Mouse (Mus musculus) stomach, postnatal 0 days (tissue): ENCODE data around the gene Cdc42se1. TPM values are rescaled to one million over a fixed set of nuclear protein-coding genes. Genes with fewer than 3 reads are reported as not detected.
A peak's percentile ranks its signal among the peaks of the same experiment; 100 is the strongest.

Experiments used
- ATAC-seq: fragments of 200-750 bp; cut with Nextera tagmentation; 2 replicates; pipeline ENCODE4 v1.8.0; 2017; ENCODE audit not compliant: low FRiP score, low TSS enrichment
- DNase-seq: peaks from one replicate; pipeline ENCODE4 v3.0.0-alpha.2; 2016; ENCODE audit warnings: low spot score
- H3K27ac ChIP-seq: fragments of 300-500 bp; sonication (generic); replicated peaks from 2 replicates; pipeline ENCODE4 v1.5.1; 2014; ENCODE audit warnings: mild to moderate bottlenecking, control low read depth
- H3K27me3 ChIP-seq: fragments of 300-500 bp; sonication (generic); 2 replicates; pipeline ENCODE4 v1.6.1; 2014; ENCODE audit warnings: low read length; ENCODE audit not compliant: control insufficient read depth, insufficient read depth
- H3K36me3 ChIP-seq: fragments of 300-500 bp; sonication (generic); 2 replicates; pipeline ENCODE4 v1.6.1; 2014; ENCODE audit warnings: low read length, mixed read lengths; ENCODE audit not compliant: control insufficient read depth, insufficient read depth
- H3K4me1 ChIP-seq: fragments of 300-500 bp; sonication (generic); replicated peaks from 2 replicates; pipeline ENCODE4 v1.6.1; 2014; ENCODE audit warnings: antibody characterized with exemption; ENCODE audit not compliant: control insufficient read depth, insufficient read depth
- H3K4me2 ChIP-seq: fragments of 300-500 bp; sonication (generic); replicated peaks from 2 replicates; pipeline ENCODE4 v1.6.1; 2014; ENCODE audit warnings: low read depth, mild to moderate bottlenecking, control low read depth, moderate library complexity
- H3K4me3 ChIP-seq: fragments of 300-500 bp; sonication (generic); 2 replicates; pipeline ENCODE4 v1.5.1; 2014; ENCODE audit warnings: low read depth, low read length, control low read depth
- H3K9ac ChIP-seq: fragments of 300-500 bp; sonication (generic); 2 replicates; pipeline ENCODE4 v1.6.1; 2014; ENCODE audit warnings: mild to moderate bottlenecking, low read length, control low read depth, mixed read lengths
- H3K9me3 ChIP-seq: fragments of 300-500 bp; sonication (generic); 2 replicates; pipeline ENCODE4 v1.6.1; 2016; ENCODE audit warnings: low read length; ENCODE audit not compliant: control insufficient read depth
- CTCF ChIP-seq: IDR thresholded peaks from 2 replicates; pipeline ENCODE4 v1.5.1; 2016; ENCODE audit warnings: antibody characterized with exemption, low read depth, mild to moderate bottlenecking, moderate library complexity
- EP300 ChIP-seq: optimal IDR thresholded peaks from 2 replicates; pipeline ENCODE3; 2016; ENCODE audit warnings: antibody characterized with exemption
- WGBS: fragments of 180-500 bp; shearing (Covaris S2); extraction: QIAGEN DNeasy Blood & Tissue Kit; methylation state at CpG from one replicate; pipeline ENCODE4 v1.1.7; 2014; 5-methylcytosine and 5-hydroxymethylcytosine counted together
- polyA plus RNA-seq: library from polyadenylated mRNA; unstranded; fragments of >200 nt; fragmentation: Nextera tagmentation; extraction: Ambion mirVana; gene quantifications from 2 replicates; pipeline ENCODE4 v1.2.1, GENCODE M21; 2015

Cdc42se1 gene
- polyA plus RNA-seq, 1 experiment from 2014 or later: 88.1 TPM

DNA sequence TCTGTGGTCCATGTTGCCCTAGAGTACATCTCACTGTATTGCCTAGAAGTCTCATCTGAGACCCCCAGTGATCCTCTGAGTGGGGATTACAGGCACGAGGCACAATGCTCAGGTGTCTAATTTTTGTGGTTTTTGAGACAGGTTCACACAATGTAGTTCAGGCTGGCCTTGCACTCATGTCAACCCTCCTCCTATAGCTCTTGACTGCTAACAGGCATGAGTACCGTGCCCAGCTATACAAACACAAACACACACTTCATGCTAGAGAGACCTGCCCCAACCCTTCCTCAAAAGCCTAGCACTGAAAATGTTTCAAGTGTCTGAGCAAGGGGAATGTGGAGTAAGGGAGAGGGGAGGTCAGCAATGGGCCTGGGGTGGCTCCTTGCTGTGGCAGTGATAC, 42.4 kb upstream of the Cdc42se1 start:
- no peak overlapping the region for H3K27ac ChIP-seq
- ATAC-seq (no peak), DNase-seq (no peak)
- no peaks in the 10 kb centered on the region for H3K4me1 ChIP-seq
- TF ChIP-seq CTCF (no peak), EP300 (no peak)
- no peaks in the 10 kb centered on the region for H3K9me3 ChIP-seq
- no peaks in the 10 kb centered on the region for H3K27me3 ChIP-seq
- H3K4me2 ChIP-seq: no peak overlapping the region
- peaks cover 24% of the 10 kb centered on the region for H3K36me3 ChIP-seq
- H3K9ac ChIP-seq: no peak overlapping the region
- no peak overlapping the region for H3K4me3 ChIP-seq
- WGBS: 77% methylated on average over 2 of the region's 2 CpGs

DNA sequence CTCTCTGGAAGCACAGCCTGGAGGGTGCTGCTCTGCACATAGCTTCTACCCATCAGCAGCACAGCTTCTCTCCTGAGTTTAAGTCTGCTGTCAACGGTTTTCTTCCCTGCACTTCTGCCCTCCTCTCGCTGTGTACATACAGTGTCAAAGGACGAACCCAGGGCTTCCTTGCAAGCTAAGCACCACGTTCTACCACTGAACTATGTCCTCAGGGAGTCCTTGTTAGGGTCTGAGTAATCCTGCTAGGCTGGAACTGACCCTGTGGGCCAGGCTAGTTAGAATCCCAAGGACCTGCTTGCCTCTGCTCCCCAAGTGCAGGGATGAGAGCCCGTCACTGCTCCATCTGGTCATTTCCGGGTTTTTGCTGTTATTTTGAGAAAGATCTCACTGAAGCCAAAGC, 41.6 kb upstream of the Cdc42se1 start:
- DNase-seq (no peak), ATAC-seq (no peak)
- no peak overlapping the region for H3K27ac ChIP-seq
- no peak overlapping the region for H3K4me3 ChIP-seq
- peaks cover 24% of the 10 kb centered on the region for H3K36me3 ChIP-seq
- H3K27me3 ChIP-seq: no peaks in the 10 kb centered on the region
- H3K9me3 ChIP-seq: no peaks in the 10 kb centered on the region
- no peak overlapping the region for H3K4me2 ChIP-seq
- H3K9ac ChIP-seq: no peak overlapping the region
- no peaks in the 10 kb centered on the region for H3K4me1 ChIP-seq
- TF ChIP-seq EP300 (no peak), CTCF (no peak)
- 87% methylated on average over 6 of the region's 6 CpGs for WGBS

DNA sequence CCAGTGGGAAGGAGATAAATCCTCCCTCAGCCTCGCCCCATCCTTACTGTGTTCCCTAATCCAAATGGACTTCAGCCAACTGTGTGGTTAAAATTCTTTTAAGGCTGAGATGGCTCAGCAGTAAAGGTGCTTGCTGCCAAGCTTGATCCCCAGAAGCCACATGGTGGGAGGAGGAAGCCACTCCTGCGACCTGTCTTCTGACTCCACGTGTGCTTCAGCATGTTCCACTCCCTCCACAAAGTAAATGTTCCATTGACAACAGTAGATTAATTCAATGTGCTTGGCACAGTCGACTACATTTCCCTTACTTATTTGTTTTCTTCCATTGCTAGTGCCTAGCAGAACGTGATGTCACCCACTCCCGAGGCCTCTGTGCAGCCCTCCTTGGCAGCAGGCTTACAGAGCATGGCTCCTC, 33.8 kb upstream of the Cdc42se1 start:
- H3K9ac ChIP-seq: no peak overlapping the region
- no peaks in the 10 kb centered on the region for H3K4me1 ChIP-seq
- peak; percentile 62 for ATAC-seq
- no peak overlapping the region for H3K4me2 ChIP-seq
- H3K27ac ChIP-seq: no peak overlapping the region
- no peaks in the 10 kb centered on the region for H3K27me3 ChIP-seq
- no peaks in the 10 kb centered on the region for H3K9me3 ChIP-seq
- WGBS: 44% methylated on average over 6 of the region's 6 CpGs
- no peak overlapping the region for H3K4me3 ChIP-seq
- DNase-seq: no peak
- H3K36me3 ChIP-seq: peaks cover 25% of the 10 kb centered on the region
- TF ChIP-seq CTCF (no peak), EP300 (no peak)

DNA sequence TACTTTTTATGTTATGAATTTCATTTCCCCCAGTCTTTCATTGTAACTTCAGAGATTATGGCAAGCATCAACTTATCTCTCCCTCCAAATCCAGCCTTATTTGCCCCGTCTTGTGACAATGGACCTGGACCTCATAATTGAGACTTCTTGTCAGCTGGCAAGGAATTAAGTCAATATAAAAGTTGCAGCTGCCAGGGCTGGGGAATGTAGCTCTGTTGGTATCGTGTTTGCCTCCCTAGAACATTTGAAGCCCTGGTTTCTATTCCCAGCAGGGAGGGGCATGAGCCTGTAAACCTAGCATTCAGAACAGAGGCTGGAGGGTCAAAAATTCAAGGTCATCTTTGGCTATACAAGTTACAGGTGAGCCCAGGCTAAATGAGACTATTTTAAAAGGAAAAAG, 32.8 kb upstream of the Cdc42se1 start:
- Histone ChIP-seq H3K4me2 (no peak overlapping the region), H3K4me1 (no peaks in the 10 kb centered on the region), H3K9me3 (no peaks in the 10 kb centered on the region), H3K4me3 (no peak overlapping the region), H3K27ac (0 out of 2 replicates have a peak overlapping the region, but pooled peaks have one; percentile 18), H3K9ac (no peak overlapping the region), H3K36me3 (peaks cover 26% of the 10 kb centered on the region), H3K27me3 (no peaks in the 10 kb centered on the region)
- TF ChIP-seq CTCF (no peak), EP300 (no peak)
- peak; percentile 27 for DNase-seq
- WGBS: 49% methylated on average over 2 of the region's 2 CpGs
- no peak; the same call in 1 of the 2 replicates for ATAC-seq

DNA sequence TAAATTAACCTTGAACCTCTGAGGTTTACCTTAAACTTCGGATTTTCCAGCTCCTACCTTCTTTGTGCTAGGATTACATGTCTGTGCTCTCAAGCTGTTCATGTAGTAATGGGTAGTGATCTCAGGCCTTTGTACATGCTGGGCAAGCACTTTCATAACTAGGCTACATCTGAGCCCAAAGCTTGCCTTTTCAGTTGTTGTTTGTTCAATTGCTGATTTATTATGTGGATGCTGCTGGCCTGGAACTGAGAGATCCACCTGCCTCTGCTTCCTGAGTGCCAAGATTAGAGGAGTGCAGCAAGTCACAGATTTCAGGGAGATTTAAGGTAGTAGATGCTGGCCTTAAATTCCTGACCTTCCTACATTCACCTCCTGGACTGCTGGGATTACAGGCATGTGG, 29.4 kb upstream of the Cdc42se1 start:
- TF ChIP-seq CTCF: no peak
- TF ChIP-seq EP300: no peak
- Histone ChIP-seq H3K9me3 (no peaks in the 10 kb centered on the region), H3K9ac (no peak overlapping the region), H3K27me3 (no peaks in the 10 kb centered on the region), H3K4me2 (no peak overlapping the region), H3K4me3 (no peak overlapping the region), H3K4me1 (no peaks in the 10 kb centered on the region), H3K36me3 (peaks cover 44% of the 10 kb centered on the region), H3K27ac (no peak overlapping the region)
- WGBS: 74% methylated on average over 1 of the region's 1 CpGs
- ATAC-seq (no peak), DNase-seq (no peak)

- Histone ChIP-seq H3K4me2 (no peak overlapping the region), H3K4me1 (no peaks in the 10 kb centered on the region), H3K9me3 (no peaks in the 10 kb centered on the region), H3K27ac (peak overlapping the region; percentile 80), H3K4me3 (no peak overlapping the region), H3K27me3 (no peaks in the 10 kb centered on the region), H3K36me3 (peaks cover 47% of the 10 kb centered on the region), H3K9ac (no peak overlapping the region)
- TF ChIP-seq EP300 (no peak), CTCF (no peak)
- 64% methylated on average over 7 of the region's 7 CpGs for WGBS
- DNase-seq (peak; percentile 56), ATAC-seq (peak; percentile 74)
Measured at GRCm38 (mm10) chr3:95200132-95200531, 28.4 kb upstream of the Cdc42se1 start.
